Mouse (Mus musculus) telencephalon, adult 2 months (tissue): Measurements from ENCODE around the gene Mrvi1.

Experiments used
- DNase-seq: peaks from one replicate; pipeline ENCODE4 v3.0.0-alpha.2; 2011; ENCODE audit warnings: low read depth, low spot score

The Mrvi1 gene

GRCm38 (mm10) chr7:110893943-110894610 is 88.2 kb downstream of the Mrvi1 start:
- DNase-seq: no peak

DNA sequence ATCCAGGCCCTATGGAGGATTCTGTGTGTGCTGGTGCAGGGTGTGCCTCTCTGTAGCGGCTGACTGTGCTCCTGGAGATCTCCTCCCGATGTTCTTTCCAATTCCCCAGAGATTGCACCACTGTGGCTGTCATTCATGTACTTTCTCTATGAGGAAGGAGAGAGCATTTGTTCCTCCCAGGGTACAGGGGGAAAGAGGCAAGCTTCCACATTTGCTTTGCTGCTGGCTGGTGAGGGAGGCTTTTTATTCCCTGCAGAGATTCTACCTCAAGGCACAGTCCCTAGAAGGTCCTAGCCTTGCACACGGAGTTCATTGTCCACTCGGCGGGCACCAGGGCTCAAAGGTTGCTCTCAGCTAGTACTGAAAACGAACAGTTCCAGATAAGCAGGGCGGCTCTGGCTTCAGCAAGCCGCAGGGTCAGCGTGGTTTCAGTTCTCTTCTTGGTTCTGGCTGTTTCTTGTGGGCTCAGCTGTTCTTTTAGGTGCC is 90.7 kb downstream of the Mrvi1 start:
- peak; percentile 16 for DNase-seq

DNA sequence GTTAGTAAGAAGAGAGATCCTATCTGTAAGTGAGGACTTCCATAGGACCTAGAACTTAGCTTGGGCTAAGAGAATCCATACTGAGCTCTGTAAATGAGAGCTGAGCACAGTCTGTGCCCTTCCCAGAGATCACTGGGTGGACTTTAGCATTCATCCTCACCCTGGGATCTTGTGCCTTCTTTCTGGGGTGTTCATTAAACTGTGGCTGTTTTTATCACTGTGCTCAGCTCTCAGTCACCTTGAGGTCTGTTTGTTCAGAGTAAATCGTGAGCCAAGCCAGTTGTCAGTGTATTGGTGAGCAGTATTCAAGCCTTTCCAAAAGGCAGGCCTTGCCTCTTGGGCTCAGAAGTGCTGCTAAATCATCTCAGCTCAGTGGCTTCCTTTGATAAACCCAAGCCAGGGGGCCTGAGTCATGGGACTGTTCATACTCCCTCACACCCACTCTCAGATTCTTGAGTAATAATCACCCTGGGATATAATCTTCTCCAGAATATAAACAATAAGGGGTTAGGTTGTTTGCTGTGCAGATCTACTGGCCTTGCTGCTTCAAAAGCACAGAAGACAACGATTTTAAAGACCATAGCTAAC is 100.4 kb downstream of the Mrvi1 start:
- DNase-seq: no peak

DNA sequence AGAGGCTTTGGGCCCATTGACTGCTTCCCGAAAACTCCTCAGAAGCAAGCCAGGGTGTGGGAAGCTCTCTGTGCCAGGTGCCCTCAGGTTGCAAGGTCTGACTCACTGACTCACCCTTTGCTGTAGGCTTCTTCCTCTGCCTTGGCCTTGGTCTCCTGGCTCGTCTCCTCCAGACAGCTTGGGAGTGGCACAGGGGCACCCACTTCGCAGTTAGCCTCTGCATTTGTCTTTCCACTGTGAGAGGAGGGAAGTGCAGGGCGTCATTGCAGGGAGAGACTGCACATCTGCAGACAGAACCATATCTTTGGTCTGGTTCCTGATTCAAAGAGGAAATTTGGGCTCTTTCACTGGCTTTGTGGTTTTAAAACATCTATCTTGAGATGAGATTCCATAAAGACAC is 104.2 kb downstream of the Mrvi1 start:
- DNase-seq: no peak

DNA sequence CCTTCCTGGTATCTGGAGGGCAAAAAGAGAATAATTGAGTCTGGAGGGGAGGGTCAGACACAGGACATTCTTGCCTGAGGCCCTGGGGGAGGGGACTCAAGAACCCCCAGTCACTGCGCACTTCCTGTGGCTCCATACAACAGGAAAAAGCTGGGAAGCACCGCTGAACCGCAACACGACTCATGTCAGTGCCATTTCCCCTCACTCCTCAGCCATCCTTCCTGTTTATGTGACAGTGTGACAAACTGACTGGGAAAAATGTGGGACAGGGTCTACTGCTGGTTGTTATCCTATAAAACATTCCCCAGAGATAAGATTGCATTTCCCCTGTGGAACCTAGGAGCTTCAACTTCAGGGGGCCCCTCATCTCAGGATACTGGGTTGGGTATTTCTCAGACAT is 105.3 kb downstream of the Mrvi1 start:
- no peak for DNase-seq

GRCm38 (mm10) chr7:110868807-110869206 is 113.5 kb downstream of the Mrvi1 start:
- no peak for DNase-seq

DNA sequence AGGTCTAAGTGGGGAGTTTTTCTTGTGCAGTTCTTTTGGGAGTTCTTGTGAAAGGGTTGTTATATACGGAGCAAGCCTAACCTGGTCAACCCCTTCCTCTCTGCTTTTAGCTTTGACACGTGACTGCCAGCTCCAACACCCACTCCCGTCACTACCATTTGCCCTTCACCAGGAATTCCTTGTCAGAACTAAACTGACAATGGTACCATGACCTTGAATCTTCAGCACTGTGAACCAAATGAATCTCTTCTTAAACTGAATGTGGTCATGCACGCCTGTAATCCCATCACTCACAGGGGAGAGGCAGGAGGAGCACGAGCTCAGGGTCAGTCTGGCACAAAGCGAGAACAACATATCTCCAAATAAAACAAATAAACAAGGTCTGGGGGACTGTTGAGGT is 115.1 kb downstream of the Mrvi1 start:
- no peak for DNase-seq

DNA sequence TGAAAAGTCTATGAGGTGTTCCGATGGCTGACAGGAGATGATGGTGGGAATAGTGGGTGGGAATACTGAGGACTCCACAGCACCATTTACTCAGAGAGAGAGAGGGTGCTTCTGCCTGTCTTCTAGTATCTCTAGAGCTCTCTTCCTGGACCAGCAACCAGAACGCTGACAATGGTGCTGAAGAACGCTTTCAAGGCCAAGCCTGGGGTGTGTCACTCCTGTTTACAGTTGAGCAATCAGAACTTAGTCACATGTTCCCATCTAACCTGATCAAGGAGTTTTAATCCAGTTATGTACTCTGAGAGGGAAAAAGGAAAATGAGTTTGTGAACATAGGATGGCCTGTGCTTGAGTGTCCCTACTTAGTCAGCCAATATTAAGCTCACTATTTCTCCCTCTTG is 116.2 kb downstream of the Mrvi1 start:
- DNase-seq: no peak

DNA sequence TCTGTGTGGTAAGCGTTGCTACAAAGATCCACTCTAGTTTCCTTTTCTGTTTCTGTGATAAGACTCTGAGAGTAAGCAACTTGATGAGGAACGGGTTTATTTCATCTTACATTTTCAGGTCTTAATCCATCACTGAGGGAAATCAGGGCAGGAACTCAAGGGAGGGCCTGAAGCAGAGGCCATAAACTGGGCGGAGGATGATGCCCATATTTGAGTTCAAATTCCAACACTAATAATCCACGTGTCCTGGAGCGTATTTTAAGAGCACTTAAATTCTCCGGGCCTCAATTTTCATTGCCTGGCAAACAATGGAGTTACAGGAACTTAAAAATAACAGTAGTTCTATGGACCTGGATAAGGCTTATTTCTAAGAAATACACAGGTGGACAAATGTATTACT is 116.7 kb downstream of the Mrvi1 start:
- no peak for DNase-seq

GRCm38 (mm10) chr7:110865038-110865437 is 117.2 kb downstream of the Mrvi1 start:
- DNase-seq: no peak

GRCm38 (mm10) chr7:110862751-110863289 is 119.4 kb downstream of the Mrvi1 start, which contains the start of gene Lyve1:
Lyve1 (minus strand) TSS chr7:110863239.
- DNase-seq: no peak

DNA sequence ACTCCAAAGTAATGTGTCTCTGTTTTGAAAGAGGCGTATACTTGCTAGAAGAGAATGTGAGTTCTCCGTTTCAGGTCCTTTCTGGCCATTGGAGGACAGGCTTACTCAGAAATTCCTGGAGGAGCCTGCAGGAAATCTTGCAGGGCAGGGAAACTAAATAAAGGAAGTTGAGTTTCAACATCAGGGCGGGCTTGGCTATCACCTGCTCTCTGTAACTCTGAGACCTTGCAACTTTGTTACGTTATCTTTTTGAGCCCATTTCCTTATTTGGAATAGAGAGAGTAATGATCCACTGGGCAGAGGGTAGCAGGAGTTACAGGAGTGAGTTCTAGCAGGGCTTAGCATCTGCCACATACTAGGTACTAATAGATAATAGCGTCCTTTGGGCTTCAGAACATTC is 122.1 kb downstream of the Mrvi1 start:
- DNase-seq: no peak

GRCm38 (mm10) chr7:110855604-110856003 is 126.7 kb downstream of the Mrvi1 start:
- DNase-seq: no peak

DNA sequence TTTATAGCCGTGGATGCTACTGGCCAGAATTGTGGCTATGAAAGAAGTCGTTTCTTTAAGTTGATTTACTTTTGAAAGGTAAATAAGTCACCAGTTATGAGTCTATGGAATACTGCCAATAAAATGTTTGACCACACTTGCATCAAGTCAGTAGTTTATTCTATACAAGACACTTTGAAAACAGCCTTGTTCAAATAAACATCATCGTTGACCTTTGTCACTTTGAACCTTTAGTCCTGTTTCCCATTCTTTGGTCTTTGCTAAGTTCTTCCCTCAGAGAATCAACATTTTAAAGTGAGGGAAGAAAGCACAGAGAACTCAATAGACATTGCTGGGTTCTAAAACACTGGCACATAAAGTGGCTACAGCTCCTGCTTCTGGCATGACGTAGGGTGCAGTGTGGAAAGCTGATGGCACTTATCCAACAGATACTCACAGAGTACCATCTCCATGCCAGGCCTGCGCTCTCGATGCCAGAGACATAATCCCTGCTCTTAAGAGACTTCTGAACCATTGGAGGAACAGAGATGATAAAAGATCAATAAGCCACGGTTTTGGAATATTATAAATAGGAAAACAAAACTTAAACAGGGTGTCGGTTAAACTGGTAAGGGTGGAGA is 127.2 kb downstream of the Mrvi1 start:
- no peak for DNase-seq

- peak; percentile 69 for DNase-seq
These were observed 127.7 kb downstream of the Mrvi1 start for GRCm38 (mm10) chr7:110854519-110854918.

DNA sequence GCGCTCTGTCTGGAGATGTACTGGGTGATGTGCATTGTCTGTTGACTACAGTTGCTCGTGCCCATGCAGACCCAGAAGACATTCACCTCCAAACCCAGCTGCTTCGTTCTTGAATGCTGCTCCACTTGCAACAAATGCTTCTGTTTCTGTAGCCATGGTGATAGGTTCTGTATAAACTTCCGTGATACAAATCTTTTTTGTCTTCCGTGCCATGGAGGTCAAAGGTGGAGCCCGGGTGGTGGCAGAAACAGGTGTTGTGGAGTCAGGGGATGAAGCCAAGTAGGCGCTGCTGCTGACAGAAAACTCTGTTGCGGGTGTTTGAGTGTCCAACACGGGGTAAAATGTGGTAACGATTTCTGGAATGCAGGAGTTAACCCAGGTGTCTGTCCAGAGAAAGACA is 128.7 kb downstream of the Mrvi1 start:
- DNase-seq: no peak

DNA sequence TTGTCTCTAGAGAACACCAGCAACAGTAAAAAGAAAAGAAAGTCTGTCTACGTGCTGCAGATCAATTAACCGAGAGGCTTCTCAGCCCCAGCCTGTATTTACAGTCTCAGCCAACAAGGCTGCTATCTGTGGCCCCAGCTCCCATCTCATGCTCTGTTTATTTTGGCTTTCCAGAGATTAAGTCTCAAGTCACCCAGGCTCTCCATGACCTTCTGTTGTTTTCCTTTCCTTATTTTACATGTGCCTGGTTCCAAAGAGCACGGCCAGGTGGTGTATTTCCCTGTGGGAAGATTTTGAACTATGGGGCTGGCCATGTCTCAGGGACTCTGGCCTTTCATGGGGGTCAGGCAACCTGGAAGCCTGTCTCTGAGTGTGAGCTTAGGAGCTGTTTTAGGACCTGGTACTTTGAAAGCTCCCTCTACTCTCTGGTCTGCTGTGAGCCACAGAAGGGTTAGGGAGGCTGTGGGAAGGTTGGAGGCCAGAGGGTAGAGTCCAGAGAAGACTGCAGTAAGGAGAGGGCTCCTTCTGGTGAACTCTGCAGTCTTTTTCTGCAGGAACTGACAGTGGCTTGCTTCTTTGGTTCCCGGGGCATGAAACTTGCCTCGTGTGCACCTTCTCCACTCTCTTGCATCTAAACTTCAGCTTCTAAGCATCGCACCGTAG is 130.6 kb downstream of the Mrvi1 start:
- DNase-seq: no peak

- DNase-seq: no peak
These were observed 133.9 kb downstream of the Mrvi1 start for GRCm38 (mm10) chr7:110848371-110848770.

GRCm38 (mm10) chr7:110847321-110847720 is 134.9 kb downstream of the Mrvi1 start:
- no peak for DNase-seq

DNA sequence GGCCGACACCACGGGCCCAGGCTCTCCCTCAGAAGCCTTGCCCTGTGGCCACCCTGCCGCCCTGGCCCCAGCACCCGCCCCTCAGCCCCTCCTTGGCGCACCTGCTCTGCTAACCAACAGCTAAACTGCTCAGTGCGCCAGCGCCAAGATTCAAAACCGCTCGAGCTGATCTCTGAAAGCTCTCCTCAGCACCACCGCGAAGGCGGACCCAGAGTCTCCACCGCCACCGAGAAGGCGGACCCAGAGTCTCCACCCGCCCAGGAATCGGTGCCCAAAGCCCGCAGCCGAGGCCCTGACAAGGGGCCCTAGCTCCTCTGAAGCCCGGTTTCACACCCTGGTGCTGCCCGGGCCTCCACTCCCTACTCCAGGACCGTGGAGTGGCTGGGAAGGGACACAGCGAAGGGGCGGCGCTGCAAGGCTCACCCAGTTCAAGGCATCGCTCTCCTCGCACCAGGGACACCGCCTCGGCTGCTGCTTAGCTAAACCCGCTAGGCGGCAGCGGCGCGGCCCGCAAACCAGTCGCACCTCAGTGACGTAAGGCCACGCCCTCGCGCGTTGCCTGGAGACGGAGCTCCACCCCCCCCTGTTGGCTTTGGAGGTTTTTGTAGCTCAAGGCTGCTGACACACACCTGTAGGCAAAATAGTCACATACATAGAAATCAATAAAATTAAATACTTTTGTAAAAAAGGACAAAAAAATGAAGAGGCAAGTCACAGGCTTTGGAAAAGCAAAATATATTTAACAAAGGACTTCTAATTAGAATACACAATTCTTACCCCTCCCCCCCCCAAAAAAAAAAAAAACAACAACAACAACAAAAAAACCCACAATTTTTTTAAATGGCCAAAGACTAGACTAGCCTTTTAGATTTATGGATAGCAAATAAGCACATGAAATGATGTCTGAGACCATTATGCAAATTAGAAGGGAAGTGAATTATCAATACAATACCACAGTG is 138.1 kb downstream of the Mrvi1 start, which contains the start of gene Rnf141:
Gene Rnf141 (minus strand): TSS at position 542 of the 959 bp plus-strand sequence.
- peak; percentile 90 for DNase-seq

GRCm38 (mm10) chr7:110840332-110840731 is 141.9 kb downstream of the Mrvi1 start:
- no peak for DNase-seq
